Comparison of ENCODE assay signal across 21 mouse cellular contexts in the genomic region with DNA sequence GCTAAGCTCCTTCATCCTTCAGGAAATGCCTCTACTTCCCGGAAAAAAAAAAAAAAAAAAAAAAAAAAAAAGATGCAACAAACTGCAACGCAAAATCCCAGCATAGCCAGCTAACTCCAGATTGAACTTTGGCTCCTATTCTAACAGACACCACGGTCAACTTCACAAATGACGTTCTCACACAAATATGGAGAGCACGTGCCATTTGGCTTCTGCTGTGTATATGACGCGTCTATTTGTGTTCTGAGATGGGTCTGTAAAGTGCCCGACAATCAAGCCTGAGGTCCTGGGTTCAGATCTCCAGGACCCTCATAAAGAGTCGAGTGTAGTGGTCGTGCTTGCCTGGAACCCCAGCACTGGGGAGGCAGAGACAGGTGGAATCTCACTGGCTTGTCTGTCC. TPM values are rescaled to one million over a fixed set of nuclear protein-coding genes. Genes with fewer than 3 reads are reported as not detected.
DNase-seq lines count a peak whose midpoint lies in the region; ATAC-seq and TF ChIP-seq lines count a peak whose summit lies in the region.
"Had no signal": no experiment of that assay in that cellular context is flagged by ENCODE, and none has a peak within 500 bp of the region (broad histone marks: within the 10 kb centered on the region; RNA-seq: fewer than 3 reads in every experiment).

No protein-coding gene starts in this region.

- WGBS in heart, adult 2 months: 58% methylated on average over 10 of the region's 10 CpGs
- WGBS in hindbrain, embryonic 10.5 days: 93% methylated on average over 10 of the region's 10 CpGs
- 86% methylated on average over 10 of the region's 10 CpGs for WGBS in hindbrain, postnatal 0 days
- WGBS in kidney, postnatal 0 days: 79% methylated on average over 10 of the region's 10 CpGs

- no peak for ATAC-seq in hindbrain, postnatal 0 days
- ATAC-seq in kidney, postnatal 0 days (replicated peaks; ENCODE audit: low FRiP score, low read depth): peak; percentile 29; the same call in 1 of the 2 replicates
- ATAC-seq: CD4-positive, CD25-positive, alpha-beta regulatory T cell, adult 4 months; inflammation-experienced regulatory T-cells, adult 6 months; liver, embryonic 12.5 days had no signal

- no peak overlapping the region for H3K9ac ChIP-seq in heart, adult 2 months (ENCODE audit: low read depth, low read length)
- no peak overlapping the region for H3K9ac ChIP-seq in hindbrain, postnatal 0 days (replicated peaks; ENCODE audit: low read length)
- no peak overlapping the region for H3K9ac ChIP-seq in kidney, postnatal 0 days (ENCODE audit: low read depth, low read length)
- H3K9ac ChIP-seq: liver, embryonic 12.5 days; liver, postnatal 0 days had no signal

- TF ChIP-seq EP300 in heart, adult 2 months (IDR thresholded peaks at IDR 0.05; ENCODE audit: insufficient read depth, low read depth, low read length): no peak

- H3K36me3 ChIP-seq in heart, adult 2 months (ENCODE audit: control insufficient read depth, insufficient read depth, low read length): no peaks in the 10 kb centered on the region; the same call in 1 of the 2 replicates
- no peaks in the 10 kb centered on the region for H3K36me3 ChIP-seq in hindbrain, embryonic 10.5 days
- no peaks in the 10 kb centered on the region for H3K36me3 ChIP-seq in hindbrain, postnatal 0 days (ENCODE audit: insufficient read depth, low read length)
- H3K36me3 ChIP-seq in kidney, postnatal 0 days (ENCODE audit: insufficient read depth, low read length): no peaks in the 10 kb centered on the region
- H3K36me3 ChIP-seq: hindbrain, embryonic 12.5 days; liver, embryonic 12.5 days; midbrain, embryonic 10.5 days had no signal

- TF ChIP-seq CTCF in heart, adult 2 months (IDR thresholded peaks at IDR 0.05): no peak
- no peak for TF ChIP-seq CTCF in hindbrain, postnatal 0 days (IDR thresholded peaks at IDR 0.05; ENCODE audit: low read depth)
- TF ChIP-seq CTCF in kidney, postnatal 0 days (IDR thresholded peaks at IDR 0.05; ENCODE audit: low read depth): no peak

- intact Hi-C loops in heart, adult 2 months (cut with DNase I): loop anchor here (2.0 to 5.0 kb wide), 3 partner anchors 15 to 84 kb away; no protein-coding TSS in a partner anchor
- intact Hi-C loops in heart, postnatal 25 days (cut with DNase I): loop anchor here (5.0 kb wide), 2 partner anchors 84 to 371 kb away; no protein-coding TSS in a partner anchor

- TF ChIP-seq POLR2A in heart, adult 2 months (IDR thresholded peaks at IDR 0.05; ENCODE audit: insufficient read depth, low read depth, low read length): no peak

- no peaks in the 10 kb centered on the region for H3K79me2 ChIP-seq in heart, adult 2 months (replicated peaks; ENCODE audit: control insufficient read depth, insufficient read depth, low read length)

- H3K27ac ChIP-seq in heart, adult 2 months: peak overlapping the region; percentile 48
- peak overlapping the region; percentile 24; the same call in 1 of the 2 replicates for H3K27ac ChIP-seq in hindbrain, embryonic 10.5 days
- H3K27ac ChIP-seq in hindbrain, postnatal 0 days: no peak overlapping the region
- H3K27ac ChIP-seq in kidney, postnatal 0 days: no peak overlapping the region
- H3K27ac ChIP-seq in brown adipose tissue, adult 24 weeks (replicated peaks; ENCODE audit: low read depth, low read length): peak overlapping the region; percentile 77
- H3K27ac ChIP-seq: liver, embryonic 12.5 days had no signal

- no peaks in the 10 kb centered on the region for H3K27me3 ChIP-seq in heart, adult 2 months (ENCODE audit: control insufficient read depth, insufficient read depth, low read length)
- H3K27me3 ChIP-seq in hindbrain, embryonic 10.5 days (ENCODE audit: insufficient read depth, poor library complexity, severe bottlenecking): no peaks in the 10 kb centered on the region
- H3K27me3 ChIP-seq in hindbrain, postnatal 0 days (ENCODE audit: insufficient read depth, low read length): no peaks in the 10 kb centered on the region
- no peaks in the 10 kb centered on the region for H3K27me3 ChIP-seq in kidney, postnatal 0 days (ENCODE audit: insufficient read depth, low read length)
- H3K27me3 ChIP-seq: hindbrain, embryonic 12.5 days had no signal

- no peak overlapping the region for H3K4me3 ChIP-seq in heart, adult 2 months
- no peak overlapping the region for H3K4me3 ChIP-seq in hindbrain, embryonic 10.5 days
- H3K4me3 ChIP-seq in hindbrain, postnatal 0 days (ENCODE audit: low read length): no peak overlapping the region
- H3K4me3 ChIP-seq in kidney, postnatal 0 days (replicated peaks; ENCODE audit: low read depth, low read length): no peak overlapping the region
- no peak overlapping the region for H3K4me3 ChIP-seq in brown adipose tissue, adult 24 weeks (ENCODE audit: insufficient read depth, low read depth, low read length)
- H3K4me3 ChIP-seq: erythroblast, embryonic 14.5 days; hindbrain, embryonic 12.5 days; liver, embryonic 12.5 days; midbrain, embryonic 10.5 days had no signal

- DNase-seq in heart, adult 2 months: peak; percentile 20 to 28
- DNase-seq in heart, postnatal 25 days (ENCODE audit: low spot score): no peak
- DNase-seq in hindbrain, embryonic 10.5 days (ENCODE audit: low spot score): no peak
- DNase-seq in hindbrain, postnatal 0 days (ENCODE audit: low spot score): no peak
- no peak for DNase-seq in kidney, postnatal 0 days (ENCODE audit: low spot score)
- DNase-seq in kidney, adult 11 months: no peak
- DNase-seq: cerebellum, adult 11-12 months; cerebellum, adult 9-11 months; embryo, embryonic 11 days; layer of hippocampus, postnatal 36 days; left cerebral cortex, postnatal 4 days; liver, postnatal 0 days; thymus, adult 2 months; thymus, postnatal 36 days had no signal

- no peaks in the 10 kb centered on the region for H3K9me3 ChIP-seq in hindbrain, embryonic 10.5 days
- no peaks in the 10 kb centered on the region for H3K9me3 ChIP-seq in hindbrain, postnatal 0 days (ENCODE audit: low read length)
- no peaks in the 10 kb centered on the region for H3K9me3 ChIP-seq in kidney, postnatal 0 days (replicated peaks; ENCODE audit: low read length)
- H3K9me3 ChIP-seq: hindbrain, embryonic 12.5 days; liver, embryonic 12.5 days; midbrain, embryonic 10.5 days had no signal

- H3K4me1 ChIP-seq in heart, adult 2 months (ENCODE audit: control insufficient read depth, insufficient read depth, low read length): peaks cover 10% of the 10 kb centered on the region
- H3K4me1 ChIP-seq in hindbrain, embryonic 10.5 days (replicated peaks): peaks cover 34% of the 10 kb centered on the region
- no peaks in the 10 kb centered on the region; the same call in 1 of the 2 replicates for H3K4me1 ChIP-seq in hindbrain, postnatal 0 days (ENCODE audit: insufficient read depth, low read length)
- H3K4me1 ChIP-seq in kidney, postnatal 0 days (replicated peaks; ENCODE audit: insufficient read depth, low read length): no peaks in the 10 kb centered on the region
- H3K4me1 ChIP-seq in brown adipose tissue, adult 24 weeks (ENCODE audit: control insufficient read depth, insufficient read depth, insufficient read length, low read length): peaks cover 18% of the 10 kb centered on the region; the same call in 1 of the 2 replicates
- H3K4me1 ChIP-seq: liver, embryonic 12.5 days had no signal

- no peak overlapping the region for H3K4me2 ChIP-seq in hindbrain, postnatal 0 days (ENCODE audit: low read depth, low read length)
- H3K4me2 ChIP-seq in kidney, postnatal 0 days (ENCODE audit: low read length): no peak overlapping the region

RNA-seq across cellular contexts. Expression of gene Dars, which starts 39.1 kb away (rescaled TPM):
- 10 to 100 TPM; 57.4 to 66.9 TPM for total RNA-seq in heart, adult 2 months (2021)
- polyA plus RNA-seq in heart, adult 2 months (2012; rRNA removed): 15.5 and 34.1 TPM in 2 replicates
- total RNA-seq in heart, postnatal 25 days (2021): 10 to 100 TPM; 61.0 to 63.0 TPM
- polyA plus RNA-seq in hindbrain, embryonic 10.5 days (2016; fragmentation: Nextera tagmentation; extraction: Ambion mirVana): 200 and 214 TPM in 2 replicates
- total RNA-seq in hindbrain, postnatal 0 days (2014; rRNA removed): 53.8 and 64.0 TPM in 2 replicates
- polyA plus RNA-seq in hindbrain, postnatal 0 days (2015; fragmentation: Nextera tagmentation; extraction: Ambion mirVana): 130 and 139 TPM in 2 replicates
- polyA plus RNA-seq in kidney, postnatal 0 days (2015; fragmentation: Nextera tagmentation; extraction: Ambion mirVana): 142 and 143 TPM in 2 replicates
- polyA plus RNA-seq in brown adipose tissue, adult 24 weeks (2012; ENCODE audit: insufficient read depth, insufficient read length, missing spikeins): 70.1 and 74.0 TPM in 2 replicates

Comparison
In these comparisons a context has a peak if more than half of its experiments do, and no peak if none do; other contexts are left out.
1. DNase-seq: peak in heart, adult 2 months (2 of 2); none in heart, postnatal 25 days (single experiment), hindbrain, embryonic 10.5 days (single experiment), hindbrain, postnatal 0 days (single experiment), kidney, postnatal 0 days (single experiment) and kidney, adult 11 months (single experiment).
2. H3K27ac ChIP-seq: peak in heart, adult 2 months (single experiment), hindbrain, embryonic 10.5 days (single experiment) and brown adipose tissue, adult 24 weeks (single experiment); none in hindbrain, postnatal 0 days (single experiment) and kidney, postnatal 0 days (single experiment).